Mouse (Mus musculus) frontal cortex, postnatal 14 days (tissue): ENCODE measurements around the gene Slc7a3.
"Not testable (repeated sequence)": the region's sequence is repeated elsewhere in the genome, so short reads cannot be mapped to it uniquely, and the experiment has no call there.

Experiments
- DNase-seq, 2 experiments: peaks; one replicate each; pipeline ENCODE4 v3.0.0; 2022; ENCODE audit warnings: low spot score in 2 of 2

The Slc7a3 gene

GRCm38 (mm10) chrX:101085920-101086319 is at the start of gene Slc7a3:
Slc7a3 (minus strand) TSS chrX:101086020.
- no peak for DNase-seq

- DNase-seq: no peak
Measured at GRCm38 (mm10) chrX:101131992-101132791, 46.4 kb upstream of the Slc7a3 start.

GRCm38 (mm10) chrX:101131001-101131400 is 45.2 kb upstream of the Slc7a3 start:
- peak; percentile 13 to 67 for DNase-seq

- no peak for DNase-seq
Measured at GRCm38 (mm10) chrX:101128559-101128958, 42.7 kb upstream of the Slc7a3 start.

- DNase-seq: no peak
Measured at GRCm38 (mm10) chrX:101126977-101127376, 41.2 kb upstream of the Slc7a3 start.

GRCm38 (mm10) chrX:101126474-101126955 is 40.7 kb upstream of the Slc7a3 start:
- DNase-seq: no peak

- DNase-seq: no peak
Measured at GRCm38 (mm10) chrX:101120546-101120945, 34.7 kb upstream of the Slc7a3 start.

GRCm38 (mm10) chrX:101085211-101085610 is 609 bp downstream of the Slc7a3 start:
- DNase-seq: not testable (repeated sequence)

- no peak for DNase-seq
Measured at GRCm38 (mm10) chrX:101084192-101084591, 1.6 kb downstream of the Slc7a3 start.

GRCm38 (mm10) chrX:101065245-101065644 is 20.6 kb downstream of the Slc7a3 start:
- DNase-seq: no peak

GRCm38 (mm10) chrX:101063503-101063902 is 22.3 kb downstream of the Slc7a3 start:
- DNase-seq: no peak

- DNase-seq: no peak
Measured at GRCm38 (mm10) chrX:101059541-101059940, 26.3 kb downstream of the Slc7a3 start, which contains the start of gene Tex11. Tex11 (minus strand) TSS chrX:101059667.
